Mouse (Mus musculus): ENCODE results near the gene Gcnt3. TPM values are rescaled to one million over a fixed set of nuclear protein-coding genes. Genes with fewer than 3 reads are reported as not detected.

The Gcnt3 gene
- polyA plus RNA-seq, 2 experiments: not detected

- H3K4me1 ChIP-seq (replicated peaks; ENCODE audit: control insufficient read depth in 2 of 2, insufficient read depth in 2 of 2, low read length in 1 of 2): peaks cover 23 to 30% of the 10 kb centered on the region in 2 experiments
- no peak overlapping the region for H3K4me2 ChIP-seq (ENCODE audit: low read depth)
- no peak for DNase-seq (ENCODE audit: low read depth in 3 of 3, low spot score in 3 of 3)
- TF ChIP-seq EP300 (IDR thresholded peaks at IDR 0.05; ENCODE audit: low read depth) (no peak), CTCF (IDR thresholded peaks at IDR 0.05; ENCODE audit: low read depth) (no peak)
- no peak overlapping the region for H3K4me3 ChIP-seq (ENCODE audit: insufficient read depth in 1 of 2, low read depth in 2 of 2, low read length in 2 of 2)
- no peaks in the 10 kb centered on the region for H3K27me3 ChIP-seq (ENCODE audit: control insufficient read depth, insufficient read depth, low read length)
- no peak overlapping the region for H3K27ac ChIP-seq
- H3K9me3 ChIP-seq (ENCODE audit: control insufficient read depth, low read length): no peaks in the 10 kb centered on the region
- 68% methylated on average over 3 of the region's 3 CpGs for WGBS (ENCODE audit: insufficient replicate concordance)
- no peak overlapping the region for H3K9ac ChIP-seq (replicated peaks)
- no peak for ATAC-seq (ENCODE audit: insufficient read depth)
- H3K36me3 ChIP-seq (replicated peaks; ENCODE audit: control insufficient read depth, insufficient read depth, low read depth): no peaks in the 10 kb centered on the region
These were observed 10.0 kb upstream of the Gcnt3 start for GRCm38 (mm10) chr9:70047839-70048238.

- no peaks in the 10 kb centered on the region for H3K27me3 ChIP-seq (ENCODE audit: control insufficient read depth, insufficient read depth, low read length)
- 15% methylated on average over 6 of the region's 6 CpGs for WGBS (ENCODE audit: insufficient replicate concordance)
- H3K4me1 ChIP-seq (replicated peaks; ENCODE audit: control insufficient read depth in 2 of 2, insufficient read depth in 2 of 2, low read length in 1 of 2): peaks cover 23 to 36% of the 10 kb centered on the region in 2 experiments
- TF ChIP-seq CTCF (IDR thresholded peaks at IDR 0.05; ENCODE audit: low read depth) (no peak), EP300 (IDR thresholded peaks at IDR 0.05; ENCODE audit: low read depth) (peak; percentile 80)
- H3K9ac ChIP-seq (replicated peaks): no peak overlapping the region
- no peak overlapping the region for H3K27ac ChIP-seq
- H3K4me3 ChIP-seq (ENCODE audit: insufficient read depth in 1 of 2, low read depth in 2 of 2, low read length in 2 of 2): no peak overlapping the region
- H3K4me2 ChIP-seq (ENCODE audit: low read depth): peak overlapping the region; percentile 30
- ATAC-seq (ENCODE audit: insufficient read depth) (peak; percentile 69; the same call in 1 of the 2 replicates), DNase-seq (ENCODE audit: low read depth in 3 of 3, low spot score in 3 of 3) (peak in 2 of 3 experiments; percentile 50 to 54)
- H3K9me3 ChIP-seq (ENCODE audit: control insufficient read depth, low read length): no peaks in the 10 kb centered on the region
- no peaks in the 10 kb centered on the region for H3K36me3 ChIP-seq (replicated peaks; ENCODE audit: control insufficient read depth, insufficient read depth, low read depth)
These were observed 8.4 kb upstream of the Gcnt3 start for GRCm38 (mm10) chr9:70046255-70046654.

- H3K4me1 ChIP-seq (replicated peaks; ENCODE audit: control insufficient read depth in 2 of 2, insufficient read depth in 2 of 2, low read length in 1 of 2): peaks cover 23 to 36% of the 10 kb centered on the region in 2 experiments
- peak; percentile 72 for TF ChIP-seq EP300 (IDR thresholded peaks at IDR 0.05; ENCODE audit: low read depth)
- no peak for TF ChIP-seq CTCF (IDR thresholded peaks at IDR 0.05; ENCODE audit: low read depth)
- H3K9me3 ChIP-seq (ENCODE audit: control insufficient read depth, low read length): no peaks in the 10 kb centered on the region
- WGBS (ENCODE audit: insufficient replicate concordance): 24% methylated on average over 2 of the region's 2 CpGs
- ATAC-seq (ENCODE audit: insufficient read depth) (peak; percentile 84), DNase-seq (ENCODE audit: low read depth in 3 of 3, low spot score in 3 of 3) (peak in 1 of 3 experiments; percentile 22)
- H3K27ac ChIP-seq: peak overlapping the region; percentile 7; the same call in 1 of the 2 replicates
- H3K36me3 ChIP-seq (replicated peaks; ENCODE audit: control insufficient read depth, insufficient read depth, low read depth): no peaks in the 10 kb centered on the region
- peak overlapping the region; percentile 18; the same call in 1 of the 2 replicates for H3K4me2 ChIP-seq (ENCODE audit: low read depth)
- H3K27me3 ChIP-seq (ENCODE audit: control insufficient read depth, insufficient read depth, low read length): no peaks in the 10 kb centered on the region
- H3K4me3 ChIP-seq (ENCODE audit: insufficient read depth in 1 of 2, low read depth in 2 of 2, low read length in 2 of 2): no peak overlapping the region
- no peak overlapping the region for H3K9ac ChIP-seq (replicated peaks)
These were observed 7.0 kb upstream of the Gcnt3 start for GRCm38 (mm10) chr9:70044865-70045264.

- H3K4me1 ChIP-seq (replicated peaks; ENCODE audit: control insufficient read depth in 2 of 2, insufficient read depth in 2 of 2, low read length in 1 of 2): peaks cover 23 to 36% of the 10 kb centered on the region in 2 experiments
- peak; percentile 44; the same call in 1 of the 2 replicates for ATAC-seq (ENCODE audit: insufficient read depth)
These were observed 5.0 kb upstream of the Gcnt3 start for GRCm38 (mm10) chr9:70042935-70043334.

GRCm38 (mm10) chr9:70042137-70042536 lies 4.2 kb upstream of the Gcnt3 start:
- no peak for ATAC-seq (ENCODE audit: insufficient read depth)
- no peak overlapping the region for H3K27ac ChIP-seq
- no peaks in the 10 kb centered on the region; the same call in 1 of the 2 replicates for H3K9me3 ChIP-seq (ENCODE audit: control insufficient read depth, low read length)
- H3K9ac ChIP-seq (replicated peaks): no peak overlapping the region
- H3K4me1 ChIP-seq (replicated peaks; ENCODE audit: control insufficient read depth in 2 of 2, insufficient read depth in 2 of 2, low read length in 1 of 2): peaks cover 23 to 36% of the 10 kb centered on the region in 2 experiments
- WGBS (ENCODE audit: insufficient replicate concordance): 71% methylated on average over 4 of the region's 4 CpGs
- no peak overlapping the region for H3K4me2 ChIP-seq (ENCODE audit: low read depth)
- no peaks in the 10 kb centered on the region for H3K36me3 ChIP-seq (replicated peaks; ENCODE audit: control insufficient read depth, insufficient read depth, low read depth)
- DNase-seq (ENCODE audit: low read depth in 3 of 3, low spot score in 3 of 3): no peak
- TF ChIP-seq EP300 (IDR thresholded peaks at IDR 0.05; ENCODE audit: low read depth): no peak
- no peak for TF ChIP-seq CTCF (IDR thresholded peaks at IDR 0.05; ENCODE audit: low read depth)
- no peak overlapping the region for H3K4me3 ChIP-seq (ENCODE audit: insufficient read depth in 1 of 2, low read depth in 2 of 2, low read length in 2 of 2)
- no peaks in the 10 kb centered on the region for H3K27me3 ChIP-seq (ENCODE audit: control insufficient read depth, insufficient read depth, low read length)

More at GRCm38 (mm10) chr9:70042935-70043334, 5.0 kb upstream of the Gcnt3 start:
- Histone ChIP-seq H3K27ac (no peak overlapping the region), H3K4me3 (ENCODE audit: insufficient read depth in 1 of 2, low read depth in 2 of 2, low read length in 2 of 2) (no peak overlapping the region), H3K9me3 (ENCODE audit: control insufficient read depth, low read length) (no peaks in the 10 kb centered on the region; the same call in 1 of the 2 replicates), H3K4me2 (ENCODE audit: low read depth) (no peak overlapping the region), H3K9ac (replicated peaks) (no peak overlapping the region), H3K36me3 (replicated peaks; ENCODE audit: control insufficient read depth, insufficient read depth, low read depth) (no peaks in the 10 kb centered on the region), H3K27me3 (ENCODE audit: control insufficient read depth, insufficient read depth, low read length) (no peaks in the 10 kb centered on the region)
- no peak for DNase-seq (ENCODE audit: low read depth in 3 of 3, low spot score in 3 of 3)
- WGBS (ENCODE audit: insufficient replicate concordance): 81% methylated on average over 1 of the region's 1 CpGs
- TF ChIP-seq EP300 (IDR thresholded peaks at IDR 0.05; ENCODE audit: low read depth) (no peak), CTCF (IDR thresholded peaks at IDR 0.05; ENCODE audit: low read depth) (no peak)

Data from liver, embryonic 14.5 days (tissue).